Mouse (Mus musculus) heart, adult 18-20 months (tissue): ENCODE data around the gene Kxd1. TPM values are rescaled to one million over a fixed set of nuclear protein-coding genes. Genes with fewer than 3 reads are reported as not detected.
"Not testable (repeated sequence)": the region's sequence is repeated elsewhere in the genome, so short reads cannot be mapped to it uniquely, and the experiment has no call there.

Experiments used
- DNase-seq, 2 experiments: peaks; one replicate each; pipeline ENCODE4 v3.0.0; 2021 to 2022; ENCODE audit warnings: mixed read lengths in 1 of 2
- total RNA-seq, 2 experiments: library from RNA; stranded (reverse); gene quantifications; 2 replicates each; pipeline ENCODE4 v1.2.3; 2021

Kxd1 gene
- total RNA-seq, 2 experiments from 2014 or later = 92.4 to 107 TPM

GRCm38 (mm10) chr8:70517940-70518643, 9.7 kb downstream of the Kxd1 start:
- DNase-seq = no peak

GRCm38 (mm10) chr8:70513441-70513840, 14.3 kb downstream of the Kxd1 start:
- DNase-seq = no peak

GRCm38 (mm10) chr8:70512253-70512903, 15.4 kb downstream of the Kxd1 start:
- DNase-seq = no peak

GRCm38 (mm10) chr8:70511770-70512169, 16.0 kb downstream of the Kxd1 start:
- DNase-seq = no peak

GRCm38 (mm10) chr8:70511174-70511573, 16.6 kb downstream of the Kxd1 start:
- DNase-seq = not testable (repeated sequence)

- peak; percentile 97 to 98 for DNase-seq
These were observed 17.4 kb downstream of the Kxd1 start, which contains the start of gene Uba52 for GRCm38 (mm10) chr8:70510228-70510915. TSS of gene Uba52 (minus strand) at chr8:70510801.

GRCm38 (mm10) chr8:70509281-70509952, 18.3 kb downstream of the Kxd1 start:
- DNase-seq = no peak

GRCm38 (mm10) chr8:70507027-70507393, 20.7 kb downstream of the Kxd1 start:
- no peak for DNase-seq

- DNase-seq = peak; percentile 96
These were observed 21.3 kb downstream of the Kxd1 start, which contains the start of gene Rex1bd for GRCm38 (mm10) chr8:70506328-70507026. TSS of gene Rex1bd (minus strand) at chr8:70506752.

GRCm38 (mm10) chr8:70505698-70506327, 21.9 kb downstream of the Kxd1 start:
- no peak for DNase-seq

GRCm38 (mm10) chr8:70504851-70505250, 22.9 kb downstream of the Kxd1 start:
- DNase-seq = peak; percentile 74 to 93

GRCm38 (mm10) chr8:70504291-70504716, 23.5 kb downstream of the Kxd1 start:
- peak; percentile 80 to 81 for DNase-seq

GRCm38 (mm10) chr8:70503062-70503750, 24.6 kb downstream of the Kxd1 start:
- DNase-seq = peak; percentile 66 to 79

GRCm38 (mm10) chr8:70502540-70502939, 25.2 kb downstream of the Kxd1 start:
- DNase-seq = no peak

GRCm38 (mm10) chr8:70501820-70502529, 25.8 kb downstream of the Kxd1 start:
- DNase-seq = peak; percentile 69 to 73

GRCm38 (mm10) chr8:70500386-70501301, 27.1 kb downstream of the Kxd1 start:
- no peak for DNase-seq

- DNase-seq = no peak
These were observed 32.0 kb downstream of the Kxd1 start for GRCm38 (mm10) chr8:70495771-70496062.

- no peak for DNase-seq
These were observed 32.6 kb downstream of the Kxd1 start for GRCm38 (mm10) chr8:70495001-70495770.
